Mouse (Mus musculus): Measurements from ENCODE around the gene Bag2.

GRCm38 (mm10) chr1:33739302-33739701 lies 18.3 kb downstream of the Bag2 start:
- TF ChIP-seq EP300 (IDR thresholded peaks at IDR 0.05; ENCODE audit: low read depth) = no peak
- peak; percentile 97 for TF ChIP-seq CTCF (IDR thresholded peaks at IDR 0.05; ENCODE audit: low read depth)
